Mouse (Mus musculus) embryo, embryonic 11 days (tissue): ENCODE data around the gene Gas2l2.
A peak's percentile ranks its signal among the peaks of the same experiment; 100 is the strongest.

ENCODE experiments used
- DNase-seq: peaks from one replicate; pipeline ENCODE4 v3.0.0-alpha.2; 2015

The Gas2l2 gene

GRCm38 (mm10) chr11:83429355-83429754, at the start of gene Gas2l2:
Gene Gas2l2, minus strand, starts transcription at chr11:83429455.
- DNase-seq: no peak

- DNase-seq: peak; percentile 83
These were observed 44.2 kb upstream of the Gas2l2 start for GRCm38 (mm10) chr11:83473235-83474016.

GRCm38 (mm10) chr11:83472324-83473234, 43.3 kb upstream of the Gas2l2 start, which contains the start of gene Taf15:
Gene Taf15, plus strand, starts transcription at chr11:83473086.
- DNase-seq: peak; percentile 99

GRCm38 (mm10) chr11:83471766-83472165, 42.5 kb upstream of the Gas2l2 start:
- no peak for DNase-seq

GRCm38 (mm10) chr11:83468765-83469164, 39.5 kb upstream of the Gas2l2 start:
- DNase-seq: no peak

GRCm38 (mm10) chr11:83467120-83467652, 37.9 kb upstream of the Gas2l2 start:
- DNase-seq: no peak

- no peak for DNase-seq
These were observed 36.7 kb upstream of the Gas2l2 start for GRCm38 (mm10) chr11:83465976-83466375.

- peak; percentile 75 for DNase-seq
These were observed 33.5 kb upstream of the Gas2l2 start, which contains the start of gene Mmp28 for GRCm38 (mm10) chr11:83462711-83463244. Gene Mmp28, minus strand, starts transcription at chr11:83463071.

- DNase-seq: no peak
These were observed 32.3 kb upstream of the Gas2l2 start for GRCm38 (mm10) chr11:83461462-83462027.

GRCm38 (mm10) chr11:83457912-83458601, 28.8 kb upstream of the Gas2l2 start:
- DNase-seq: no peak

- DNase-seq: no peak
These were observed 28.0 kb upstream of the Gas2l2 start for GRCm38 (mm10) chr11:83457257-83457656.

GRCm38 (mm10) chr11:83455608-83456007, 26.4 kb upstream of the Gas2l2 start:
- DNase-seq: no peak

GRCm38 (mm10) chr11:83454548-83454947, 25.3 kb upstream of the Gas2l2 start:
- no peak for DNase-seq

GRCm38 (mm10) chr11:83451281-83451680, 22.0 kb upstream of the Gas2l2 start:
- DNase-seq: no peak

GRCm38 (mm10) chr11:83450550-83450949, 21.3 kb upstream of the Gas2l2 start:
- no peak for DNase-seq

- DNase-seq: peak; percentile 50
These were observed 20.0 kb upstream of the Gas2l2 start for GRCm38 (mm10) chr11:83449298-83449697.

GRCm38 (mm10) chr11:83448927-83449236, 19.6 kb upstream of the Gas2l2 start:
- no peak for DNase-seq

GRCm38 (mm10) chr11:83448021-83448926, 19.0 kb upstream of the Gas2l2 start:
- DNase-seq: peak; percentile 54

GRCm38 (mm10) chr11:83447612-83448011, 18.4 kb upstream of the Gas2l2 start:
- no peak for DNase-seq

- DNase-seq: no peak
These were observed 15.7 kb upstream of the Gas2l2 start for GRCm38 (mm10) chr11:83445001-83445400.

- no peak for DNase-seq
These were observed 14.6 kb upstream of the Gas2l2 start for GRCm38 (mm10) chr11:83443824-83444223.
